Mouse (Mus musculus): Measurements from ENCODE around the gene Braf.

DNA sequence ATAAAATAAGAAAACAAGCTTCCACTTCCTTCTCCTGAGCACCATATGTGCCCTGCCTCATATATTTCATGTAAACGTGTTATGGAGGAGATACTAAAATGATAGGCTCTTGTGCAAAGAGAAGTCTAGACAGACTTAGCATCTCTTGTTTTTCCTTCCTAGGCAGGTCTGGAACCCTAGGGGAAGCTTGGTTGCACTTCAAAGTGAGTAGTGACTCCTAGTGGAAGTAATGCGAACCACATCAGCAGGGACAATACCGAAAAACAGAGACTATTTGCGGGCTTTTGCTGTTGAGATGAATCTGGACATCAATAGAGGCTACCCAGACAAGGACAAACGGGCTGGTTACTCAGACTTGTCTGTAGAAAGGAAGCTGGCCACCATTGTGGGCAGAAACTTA lies 157.7 kb downstream of the Braf start:
- TF ChIP-seq CTCF (conservative IDR thresholded peaks at IDR 0.05; ENCODE audit: low read length) (peak; percentile 92), POU5F1 (IDR thresholded peaks at IDR 0.05; ENCODE audit: borderline replicate concordance, low read length) (no peak)
